Mouse (Mus musculus) urinary bladder, postnatal 36 days (tissue): ENCODE measurements around the gene Olfr231.

Source experiments
- DNase-seq, 2 experiments: peaks; one replicate each; pipeline ENCODE4 v3.0.0; 2022; ENCODE audit warnings: low spot score in 2 of 2, mixed read lengths in 1 of 2

Olfr231 gene

GRCm38 (mm10) chr1:174121062-174121461 is at the start of gene Olfr231:
Olfr231 (minus strand) TSS chr1:174121162.
- no peak for DNase-seq

- DNase-seq, result no peak
Measured at GRCm38 (mm10) chr1:174169024-174169423, 48.1 kb upstream of the Olfr231 start.

GRCm38 (mm10) chr1:174159095-174159494 is 38.1 kb upstream of the Olfr231 start:
- DNase-seq, result no peak

GRCm38 (mm10) chr1:174158512-174158911 is 37.5 kb upstream of the Olfr231 start:
- DNase-seq, result no peak

GRCm38 (mm10) chr1:174157622-174158021 is 36.7 kb upstream of the Olfr231 start:
- no peak for DNase-seq

GRCm38 (mm10) chr1:174155333-174155732 is 34.4 kb upstream of the Olfr231 start, which contains the start of gene Olfr420:
Olfr420 (plus strand) TSS chr1:174155633.
- no peak for DNase-seq

GRCm38 (mm10) chr1:174149289-174149688 is 28.3 kb upstream of the Olfr231 start:
- no peak for DNase-seq

GRCm38 (mm10) chr1:174146696-174147095 is 25.7 kb upstream of the Olfr231 start:
- no peak for DNase-seq

- DNase-seq, result no peak
Measured at GRCm38 (mm10) chr1:174141384-174141783, 20.4 kb upstream of the Olfr231 start.

- no peak for DNase-seq
Measured at GRCm38 (mm10) chr1:174131999-174132398, 11.0 kb upstream of the Olfr231 start.

GRCm38 (mm10) chr1:174131217-174131616 is 10.3 kb upstream of the Olfr231 start, which contains the start of gene Olfr424:
Olfr424 (plus strand) TSS chr1:174131517.
- DNase-seq, result no peak

GRCm38 (mm10) chr1:174103735-174104134 is 17.2 kb downstream of the Olfr231 start:
- no peak for DNase-seq

GRCm38 (mm10) chr1:174096591-174096990 is 24.4 kb downstream of the Olfr231 start, which contains the start of gene Olfr427:
Olfr427 (plus strand) TSS chr1:174096891.
- DNase-seq, result no peak

GRCm38 (mm10) chr1:174084031-174084430 is 36.9 kb downstream of the Olfr231 start, which contains the start of gene Olfr429:
Olfr429 (plus strand) TSS chr1:174084331.
- no peak for DNase-seq

- no peak for DNase-seq
Measured at GRCm38 (mm10) chr1:174066305-174066704, 54.7 kb downstream of the Olfr231 start, which contains the start of gene Olfr430. Olfr430 (plus strand) TSS chr1:174066605.
